ENCODE assay signal across 21 mouse cellular contexts in genomic region chr10:63422736-63422992, GRCm38 (mm10). TPM values are rescaled to one million over a fixed set of nuclear protein-coding genes. Genes with fewer than 3 reads are reported as not detected.
DNase-seq lines count a peak whose midpoint lies in the region; ATAC-seq and TF ChIP-seq lines count a peak whose summit lies in the region.
"Had no signal": no experiment of that assay in that cellular context is flagged by ENCODE, and none has a peak within 500 bp of the region (broad histone marks: within the 10 kb centered on the region; RNA-seq: fewer than 3 reads in every experiment).

No protein-coding gene starts in this region.

- H3K27ac ChIP-seq in midbrain, embryonic 11.5 days (ENCODE audit: low read depth, low read length), result no peak overlapping the region
- H3K27ac ChIP-seq in midbrain, embryonic 13.5 days, result no peak overlapping the region
- no peak overlapping the region for H3K27ac ChIP-seq in stomach, postnatal 0 days (replicated peaks)
- H3K27ac ChIP-seq: heart, embryonic 15.5 days; intestine, embryonic 15.5 days; left cerebral cortex, adult 2 months; lung, embryonic 15.5 days had no signal

- H3K9me3 ChIP-seq in midbrain, embryonic 11.5 days (ENCODE audit: control insufficient read depth, low read length), result no peaks in the 10 kb centered on the region
- H3K9me3 ChIP-seq in midbrain, embryonic 13.5 days, result no peaks in the 10 kb centered on the region
- no peaks in the 10 kb centered on the region for H3K9me3 ChIP-seq in stomach, postnatal 0 days (ENCODE audit: control insufficient read depth, low read length)
- H3K9me3 ChIP-seq: heart, embryonic 15.5 days; intestine, embryonic 15.5 days; lung, embryonic 15.5 days had no signal

- WGBS in midbrain, embryonic 11.5 days, result 88% methylated on average over 5 of the region's 5 CpGs
- 89% methylated on average over 5 of the region's 5 CpGs for WGBS in midbrain, embryonic 13.5 days
- 74% methylated on average over 5 of the region's 5 CpGs for WGBS in stomach, postnatal 0 days

- H3K4me2 ChIP-seq in midbrain, embryonic 11.5 days, result no peak overlapping the region
- H3K4me2 ChIP-seq in midbrain, embryonic 13.5 days (replicated peaks), result no peak overlapping the region
- H3K4me2 ChIP-seq in stomach, postnatal 0 days (replicated peaks; ENCODE audit: low read depth), result no peak overlapping the region
- H3K4me2 ChIP-seq: heart, embryonic 15.5 days; intestine, embryonic 15.5 days; lung, embryonic 15.5 days had no signal

- no peak overlapping the region for H3K9ac ChIP-seq in midbrain, embryonic 11.5 days (ENCODE audit: low read length)
- H3K9ac ChIP-seq in midbrain, embryonic 13.5 days (replicated peaks), result no peak overlapping the region
- no peak overlapping the region for H3K9ac ChIP-seq in stomach, postnatal 0 days (ENCODE audit: low read length)
- H3K9ac ChIP-seq: heart, embryonic 15.5 days; intestine, embryonic 15.5 days; lung, embryonic 15.5 days had no signal

- H3K36me3 ChIP-seq in midbrain, embryonic 11.5 days (ENCODE audit: control insufficient read depth, insufficient read depth, low read length), result no peaks in the 10 kb centered on the region
- no peaks in the 10 kb centered on the region for H3K36me3 ChIP-seq in midbrain, embryonic 13.5 days
- no peaks in the 10 kb centered on the region for H3K36me3 ChIP-seq in stomach, postnatal 0 days (ENCODE audit: control insufficient read depth, insufficient read depth, low read length)
- H3K36me3 ChIP-seq: heart, embryonic 15.5 days; intestine, embryonic 15.5 days; lung, embryonic 15.5 days had no signal

- no peak for TF ChIP-seq EP300 in stomach, postnatal 0 days (optimal IDR thresholded peaks at IDR 0.05)

- H3K4me1 ChIP-seq in midbrain, embryonic 11.5 days (ENCODE audit: control insufficient read depth, insufficient read depth, low read length), result no peaks in the 10 kb centered on the region
- H3K4me1 ChIP-seq in midbrain, embryonic 13.5 days (replicated peaks), result no peaks in the 10 kb centered on the region
- no peaks in the 10 kb centered on the region for H3K4me1 ChIP-seq in stomach, postnatal 0 days (replicated peaks; ENCODE audit: control insufficient read depth, insufficient read depth)
- H3K4me1 ChIP-seq: heart, embryonic 15.5 days; intestine, embryonic 15.5 days; lung, embryonic 15.5 days had no signal

- intact Hi-C loops in heart, postnatal 25 days (cut with DNase I), result loop anchor here (5.0 kb wide), 1 partner anchor 150 kb away; no protein-coding TSS in a partner anchor

- H3K4me3 ChIP-seq in midbrain, embryonic 11.5 days (ENCODE audit: low read depth, low read length), result no peak overlapping the region
- H3K4me3 ChIP-seq in midbrain, embryonic 13.5 days (replicated peaks), result no peak overlapping the region
- no peak overlapping the region for H3K4me3 ChIP-seq in stomach, postnatal 0 days (ENCODE audit: low read depth, low read length)
- H3K4me3 ChIP-seq: heart, embryonic 15.5 days; intestine, embryonic 15.5 days; left cerebral cortex, adult 2 months; lung, embryonic 15.5 days; myocyte had no signal

- no peak for ATAC-seq in midbrain, embryonic 11.5 days (ENCODE audit: low FRiP score)
- ATAC-seq in midbrain, embryonic 13.5 days, result no peak
- ATAC-seq in stomach, postnatal 0 days (ENCODE audit: low FRiP score, low TSS enrichment), result no peak
- ATAC-seq: CD4-positive, CD25-positive, alpha-beta regulatory T cell, adult 4 months; intestine, embryonic 15.5 days had no signal

- DNase-seq in heart, postnatal 4 days, result peak; percentile 23
- no peak for DNase-seq in heart, postnatal 25 days (ENCODE audit: low spot score)
- peak; percentile 82 for DNase-seq in midbrain, embryonic 11.5 days (ENCODE audit: low spot score, missing footprints)
- DNase-seq in NIH3T3 (ENCODE audit: low read depth), result peak; percentile 16
- no peak for DNase-seq in stomach, postnatal 0 days (ENCODE audit: low spot score)
- no peak for DNase-seq in right cerebral cortex, adult 2 months (ENCODE audit: low spot score in 2 of 2)
- DNase-seq: gastrocnemius, postnatal 25 days; right cerebral cortex, postnatal 25 days had no signal

- no peaks in the 10 kb centered on the region for H3K27me3 ChIP-seq in midbrain, embryonic 11.5 days (ENCODE audit: control insufficient read depth, insufficient read depth, low read length)
- H3K27me3 ChIP-seq in midbrain, embryonic 13.5 days, result no peaks in the 10 kb centered on the region
- no peaks in the 10 kb centered on the region for H3K27me3 ChIP-seq in stomach, postnatal 0 days (ENCODE audit: control insufficient read depth, insufficient read depth, low read length)
- H3K27me3 ChIP-seq: heart, embryonic 15.5 days; intestine, embryonic 15.5 days; lung, embryonic 15.5 days; Patski had no signal

- TF ChIP-seq CTCF in stomach, postnatal 0 days (IDR thresholded peaks at IDR 0.05; ENCODE audit: low read depth), result peak; percentile 18; the same call in 1 of the 2 replicates

RNA-seq across cellular contexts. Expression of gene Gm7075, which starts 1.1 kb away (rescaled TPM):
- not detected for total RNA-seq in heart, postnatal 4 days (2021)
- not detected for total RNA-seq in heart, postnatal 25 days (2021)
- polyA plus RNA-seq in midbrain, embryonic 11.5 days (2014; fragmentation: Nextera tagmentation; extraction: Ambion mirVana), result not detected in 2 replicates
- polyA plus RNA-seq in midbrain, embryonic 13.5 days (2015; fragmentation: Nextera tagmentation; extraction: Ambion mirVana), result 0.57 TPM in 1 of 2 replicates, not detected in the other
- not detected in 2 replicates for polyA plus RNA-seq in stomach, postnatal 0 days (2015; fragmentation: Nextera tagmentation; extraction: Ambion mirVana)
- total RNA-seq: gastrocnemius, postnatal 25 days; layer of hippocampus, adult 8-10 months; left cerebral cortex, adult 2 months; megakaryocyte, adult 5-6 weeks had no signal
- polyA plus RNA-seq: CD4-positive, CD25-positive, alpha-beta regulatory T cell, adult 4 months; embryonic facial prominence, embryonic 11.5 days; frontal cortex, adult 2 months; heart, embryonic 15.5 days; intestine, embryonic 15.5 days; limb, embryonic 11.5 days; myocyte; Patski had no signal

RNA-seq across cellular contexts. Expression of gene Ctnna3, which starts 7.2 kb away (rescaled TPM):
- total RNA-seq in heart, postnatal 4 days (2021), result 10 to 100 TPM; 81.4 to 88.7 TPM
- 10 to 100 TPM; 53.1 to 57.2 TPM for total RNA-seq in heart, postnatal 25 days (2021)
- polyA plus RNA-seq in midbrain, embryonic 11.5 days (2014; fragmentation: Nextera tagmentation; extraction: Ambion mirVana), result 0.06 TPM in 1 of 2 replicates, not detected in the other
- polyA plus RNA-seq in midbrain, embryonic 13.5 days (2015; fragmentation: Nextera tagmentation; extraction: Ambion mirVana), result 0.23 and 0.39 TPM in 2 replicates
- polyA plus RNA-seq in stomach, postnatal 0 days (2015; fragmentation: Nextera tagmentation; extraction: Ambion mirVana), result 0.27 and 0.35 TPM in 2 replicates
- total RNA-seq: megakaryocyte, adult 5-6 weeks had no signal
- polyA plus RNA-seq: Patski had no signal

RNA-seq across cellular contexts. Expression of gene Dnajc12, which starts 40.4 kb away (rescaled TPM):
- 1 to 10 TPM; 5.5 to 8.7 TPM for total RNA-seq in heart, postnatal 4 days (2021)
- total RNA-seq in heart, postnatal 25 days (2021), result 10 to 100 TPM in 1 of 2 experiments, 1 to 10 TPM in 1; 8.7 to 11.2 TPM
- 18.6 and 20.2 TPM in 2 replicates for polyA plus RNA-seq in midbrain, embryonic 11.5 days (2014; fragmentation: Nextera tagmentation; extraction: Ambion mirVana)
- 15.9 and 21.7 TPM in 2 replicates for polyA plus RNA-seq in midbrain, embryonic 13.5 days (2015; fragmentation: Nextera tagmentation; extraction: Ambion mirVana)
- polyA plus RNA-seq in stomach, postnatal 0 days (2015; fragmentation: Nextera tagmentation; extraction: Ambion mirVana), result 10.2 and 11.0 TPM in 2 replicates

RNA-seq across cellular contexts. Expression of gene Sirt1, which starts 41.2 kb away (rescaled TPM):
- total RNA-seq in heart, postnatal 4 days (2021), result 10 to 100 TPM; 13.2 to 14.3 TPM
- total RNA-seq in heart, postnatal 25 days (2021), result 10 to 100 TPM in 1 of 2 experiments, 1 to 10 TPM in 1; 9.9 to 12.0 TPM
- polyA plus RNA-seq in midbrain, embryonic 11.5 days (2014; fragmentation: Nextera tagmentation; extraction: Ambion mirVana), result 9.8 and 10.0 TPM in 2 replicates
- polyA plus RNA-seq in midbrain, embryonic 13.5 days (2015; fragmentation: Nextera tagmentation; extraction: Ambion mirVana), result 5.5 and 5.8 TPM in 2 replicates
- polyA plus RNA-seq in stomach, postnatal 0 days (2015; fragmentation: Nextera tagmentation; extraction: Ambion mirVana), result 2.9 and 3.2 TPM in 2 replicates

Comparison
In these comparisons a context has a peak if more than half of its experiments do, and no peak if none do; other contexts are left out.
1. DNase-seq: peak in heart, postnatal 4 days (single experiment), midbrain, embryonic 11.5 days (single experiment) and NIH3T3 (single experiment); none in heart, postnatal 25 days (single experiment), stomach, postnatal 0 days (single experiment) and right cerebral cortex, adult 2 months (0 of 2).